In the genomic region with DNA sequence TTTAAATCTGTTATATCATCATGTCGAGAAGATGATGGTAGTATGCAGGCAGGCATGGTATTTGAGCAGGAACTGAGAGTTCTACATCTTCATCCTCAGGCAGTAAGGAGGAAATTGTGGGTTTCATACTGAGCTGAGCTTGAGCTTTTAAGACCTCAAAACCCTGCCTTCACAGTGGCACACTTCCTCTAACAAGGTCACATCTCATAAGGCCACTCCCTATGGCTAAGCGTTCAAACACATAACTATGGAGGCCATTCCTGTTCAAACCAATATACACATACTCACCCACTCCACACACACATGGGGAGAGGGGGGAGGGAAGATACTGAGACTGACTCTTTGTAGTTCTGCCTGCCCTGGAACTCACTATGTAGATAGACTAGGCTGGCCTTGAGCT, we compare ENCODE assay signal across 10 mouse cellular contexts. TPM values are rescaled to one million over a fixed set of nuclear protein-coding genes. Genes with fewer than 3 reads are reported as not detected.
DNase-seq lines count a peak whose midpoint lies in the region; ATAC-seq lines count a peak whose summit lies in the region.
"Had no signal": no experiment of that assay in that cellular context is flagged by ENCODE, and none has a peak within 500 bp of the region (broad histone marks: within the 10 kb centered on the region; RNA-seq: fewer than 3 reads in every experiment).

No protein-coding gene starts in this region.

- DNase-seq in 416B (ENCODE audit: low read depth) (peak; percentile 93), A20 (ENCODE audit: low read depth, low spot score) (peak; percentile 85)
- DNase-seq in c-Kit-positive CD71-negative TER-119-negative erythroid progenitor cells, embryonic 14.5 days (ENCODE audit: low read depth), result peak; percentile 42
- no peak for DNase-seq in frontal cortex, adult 2 months (ENCODE audit: extremely low spot score in 1 of 2, low spot score in 1 of 2)
- DNase-seq in cerebellum, adult 18-20 months, result no peak
- DNase-seq in cerebellum, adult 8-10 months, result no peak
- DNase-seq in layer of hippocampus, postnatal 25 days (ENCODE audit: extremely low spot score in 1 of 2, low spot score in 1 of 2), result no peak
- DNase-seq: kidney, adult 9 months had no signal

- ATAC-seq in neutrophil, adult 5-6 weeks (ENCODE audit: extremely low read depth, insufficient number of reproducible peaks, low FRiP score, poor library complexity, severe bottlenecking), result peak; percentile 94
- ATAC-seq: forebrain, embryonic 14.5 days had no signal

RNA-seq across cellular contexts. Expression of gene Axin1, which starts 29.6 kb away (rescaled TPM):
- total RNA-seq in neutrophil, adult 5-6 weeks (2017), result 152 and 244 TPM in 2 replicates
- 16.9 and 20.5 TPM in 2 replicates for polyA plus RNA-seq in frontal cortex, adult 2 months (2012; rRNA removed)
- 10 to 100 TPM; 23.2 to 23.6 TPM for total RNA-seq in layer of hippocampus, postnatal 25 days (2021)

RNA-seq across cellular contexts. Expression of gene Pdia2, which starts 30.8 kb away (rescaled TPM):
- not detected in 2 replicates for total RNA-seq in neutrophil, adult 5-6 weeks (2017)
- 0.17 and 0.28 TPM in 2 replicates for polyA plus RNA-seq in frontal cortex, adult 2 months (2012; rRNA removed)
- under 1 TPM; 0.30 to 0.80 TPM for total RNA-seq in layer of hippocampus, postnatal 25 days (2021)
- polyA plus RNA-seq: forebrain, embryonic 14.5 days had no signal

RNA-seq across cellular contexts. Expression of gene Rgs11, which starts 34.7 kb away (rescaled TPM):
- 1.5 and 3.6 TPM in 2 replicates for total RNA-seq in neutrophil, adult 5-6 weeks (2017)
- 87.1 and 90.1 TPM in 2 replicates for polyA plus RNA-seq in frontal cortex, adult 2 months (2012; rRNA removed)
- total RNA-seq in layer of hippocampus, postnatal 25 days (2021), result 10 to 100 TPM; 36.8 to 52.1 TPM

RNA-seq across cellular contexts. Expression of gene Arhgdig, which starts 39.5 kb away (rescaled TPM):
- total RNA-seq in neutrophil, adult 5-6 weeks (2017), result not detected in 2 replicates
- 132 and 140 TPM in 2 replicates for polyA plus RNA-seq in frontal cortex, adult 2 months (2012; rRNA removed)
- total RNA-seq in layer of hippocampus, postnatal 25 days (2021), result 10 to 100 TPM; 71.8 to 83.1 TPM

RNA-seq across cellular contexts. Expression of gene Mrpl28, which starts 44.7 kb away (rescaled TPM):
- total RNA-seq in neutrophil, adult 5-6 weeks (2017), result 10.7 and 19.7 TPM in 2 replicates
- 88.4 and 95.4 TPM in 2 replicates for polyA plus RNA-seq in frontal cortex, adult 2 months (2012; rRNA removed)
- 10 to 100 TPM; 63.4 to 68.9 TPM for total RNA-seq in layer of hippocampus, postnatal 25 days (2021)

Comparison
In these comparisons a context has a peak if more than half of its experiments do, and no peak if none do; other contexts are left out.
1. DNase-seq: peak in 416B (single experiment), A20 (single experiment) and c-Kit-positive CD71-negative TER-119-negative erythroid progenitor cells, embryonic 14.5 days (single experiment); none in frontal cortex, adult 2 months (0 of 2), cerebellum, adult 18-20 months (0 of 2), cerebellum, adult 8-10 months (single experiment) and layer of hippocampus, postnatal 25 days (0 of 2).